Mouse (Mus musculus): Measurements from ENCODE around the gene Trim46. TPM values are rescaled to one million over a fixed set of nuclear protein-coding genes. Genes with fewer than 3 reads are reported as not detected.
"Not testable (repeated sequence)": the region's sequence is repeated elsewhere in the genome, so short reads cannot be mapped to it uniquely, and the experiment has no call there.

Gene Trim46
- total and polyA plus RNA-seq, 2 experiments from 2014 or later = 0.08 to 0.45 TPM

DNA sequence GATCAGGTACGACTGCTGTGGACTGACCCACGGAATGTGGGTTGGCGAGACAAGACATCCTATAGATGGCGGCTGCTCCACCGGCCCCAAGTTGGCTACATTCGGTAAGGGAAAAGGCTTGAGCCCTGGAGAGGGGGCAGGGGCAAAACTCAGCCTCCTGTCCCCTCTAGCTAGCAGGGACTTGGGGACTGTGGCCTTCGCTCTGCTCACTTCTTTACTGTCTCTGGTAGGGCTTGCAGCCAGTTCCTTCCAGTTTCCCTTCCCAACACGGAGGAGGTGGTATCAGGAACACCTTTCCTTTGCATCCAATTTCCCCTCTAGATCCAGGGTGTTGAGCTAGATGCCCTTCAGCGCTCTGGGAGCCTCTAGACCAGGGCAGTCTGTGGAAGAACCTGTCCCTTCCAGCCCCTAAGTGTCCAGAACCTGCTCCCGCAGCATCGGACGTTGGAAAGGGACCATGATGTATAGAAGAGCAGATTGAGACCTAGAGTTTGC, 20.7 kb downstream of the Trim46 start:
- WGBS = 75% methylated on average over 12 of the region's 12 CpGs
- Histone ChIP-seq H3K9ac (replicated peaks; ENCODE audit: low read depth, low read length) (no peak overlapping the region), H3K4me3 (ENCODE audit: low read depth, low read length) (no peak overlapping the region), H3K4me2 (ENCODE audit: low read depth, low read length) (no peak overlapping the region), H3K27ac (ENCODE audit: low read depth) (no peak overlapping the region), H3K9me3 (replicated peaks; ENCODE audit: control insufficient read depth, low read length) (no peaks in the 10 kb centered on the region), H3K36me3 (replicated peaks; ENCODE audit: control insufficient read depth, insufficient read depth, low read length) (no peaks in the 10 kb centered on the region), H3K4me1 (ENCODE audit: control insufficient read depth, insufficient read depth) (peaks cover 11% of the 10 kb centered on the region), H3K27me3 (ENCODE audit: control insufficient read depth, insufficient read depth, low read length) (peaks cover 19% of the 10 kb centered on the region; the same call in 1 of the 2 replicates)
- DNase-seq (ENCODE audit: low spot score) (no peak), ATAC-seq (ENCODE audit: insufficient read depth, low read depth) (no peak)
- TF ChIP-seq CTCF (IDR thresholded peaks at IDR 0.05; ENCODE audit: low read depth) = no peak
- TF ChIP-seq EP300 (IDR thresholded peaks at IDR 0.05; ENCODE audit: low read depth) = no peak

DNA sequence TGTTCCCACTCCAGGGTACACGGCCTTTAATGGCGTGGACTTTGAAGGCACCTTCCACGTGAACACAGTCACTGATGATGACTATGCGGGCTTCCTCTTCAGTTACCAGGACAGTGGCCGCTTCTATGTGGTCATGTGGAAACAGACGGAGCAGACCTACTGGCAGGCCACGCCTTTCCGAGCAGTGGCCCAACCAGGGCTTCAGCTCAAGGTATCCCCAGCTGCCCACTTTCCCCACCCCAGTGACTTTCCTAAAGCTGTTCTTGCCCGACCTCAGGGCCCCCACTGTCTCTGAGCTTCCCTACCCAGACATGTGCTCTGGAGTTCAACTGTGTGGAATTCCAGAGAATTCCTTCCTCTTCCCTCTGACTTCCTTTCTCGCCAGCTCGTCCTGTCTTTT, 21.3 kb downstream of the Trim46 start:
- Histone ChIP-seq H3K9me3 (replicated peaks; ENCODE audit: control insufficient read depth, low read length) (no peaks in the 10 kb centered on the region), H3K27me3 (ENCODE audit: control insufficient read depth, insufficient read depth, low read length) (peaks cover 15% of the 10 kb centered on the region; the same call in 1 of the 2 replicates), H3K4me3 (ENCODE audit: low read depth, low read length) (no peak overlapping the region), H3K9ac (replicated peaks; ENCODE audit: low read depth, low read length) (no peak overlapping the region), H3K27ac (ENCODE audit: low read depth) (no peak overlapping the region), H3K36me3 (replicated peaks; ENCODE audit: control insufficient read depth, insufficient read depth, low read length) (no peaks in the 10 kb centered on the region), H3K4me2 (ENCODE audit: low read depth, low read length) (no peak overlapping the region), H3K4me1 (ENCODE audit: control insufficient read depth, insufficient read depth) (peaks cover 11% of the 10 kb centered on the region)
- WGBS = 77% methylated on average over 11 of the region's 11 CpGs
- DNase-seq (ENCODE audit: low spot score) = no peak
- ATAC-seq (ENCODE audit: insufficient read depth, low read depth) = no peak
- TF ChIP-seq EP300 (IDR thresholded peaks at IDR 0.05; ENCODE audit: low read depth) (no peak), CTCF (IDR thresholded peaks at IDR 0.05; ENCODE audit: low read depth) (no peak)

DNA sequence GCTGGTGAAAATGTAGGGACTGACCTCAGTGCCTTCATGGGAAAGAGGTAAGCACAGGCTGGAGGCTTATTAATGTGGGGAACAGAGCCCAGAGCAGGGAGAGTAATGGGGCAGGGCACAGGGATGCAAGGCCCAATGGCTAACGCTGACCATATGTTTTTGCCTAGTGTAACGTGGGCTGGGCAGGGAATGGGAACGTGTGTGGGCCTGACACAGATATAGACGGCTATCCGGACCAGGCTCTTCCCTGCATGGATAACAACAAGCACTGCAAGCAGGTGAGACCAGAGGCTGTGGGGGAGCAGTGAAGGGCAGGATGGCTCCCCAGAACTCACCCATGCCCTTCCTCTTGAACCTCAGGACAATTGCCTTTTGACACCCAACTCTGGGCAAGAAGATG, 24.9 kb downstream of the Trim46 start:
- no peak for TF ChIP-seq CTCF (IDR thresholded peaks at IDR 0.05; ENCODE audit: low read depth)
- DNase-seq (ENCODE audit: low spot score) (no peak), ATAC-seq (ENCODE audit: insufficient read depth, low read depth) (no peak)
- WGBS = 72% methylated on average over 5 of the region's 5 CpGs
- Histone ChIP-seq H3K4me2 (ENCODE audit: low read depth, low read length) (no peak overlapping the region), H3K4me3 (ENCODE audit: low read depth, low read length) (no peak overlapping the region), H3K4me1 (ENCODE audit: control insufficient read depth, insufficient read depth) (no peaks in the 10 kb centered on the region), H3K9me3 (replicated peaks; ENCODE audit: control insufficient read depth, low read length) (no peaks in the 10 kb centered on the region), H3K27me3 (ENCODE audit: control insufficient read depth, insufficient read depth, low read length) (peaks cover 7% of the 10 kb centered on the region; the same call in 1 of the 2 replicates), H3K27ac (ENCODE audit: low read depth) (no peak overlapping the region), H3K9ac (replicated peaks; ENCODE audit: low read depth, low read length) (no peak overlapping the region), H3K36me3 (replicated peaks; ENCODE audit: control insufficient read depth, insufficient read depth, low read length) (no peaks in the 10 kb centered on the region)

DNA sequence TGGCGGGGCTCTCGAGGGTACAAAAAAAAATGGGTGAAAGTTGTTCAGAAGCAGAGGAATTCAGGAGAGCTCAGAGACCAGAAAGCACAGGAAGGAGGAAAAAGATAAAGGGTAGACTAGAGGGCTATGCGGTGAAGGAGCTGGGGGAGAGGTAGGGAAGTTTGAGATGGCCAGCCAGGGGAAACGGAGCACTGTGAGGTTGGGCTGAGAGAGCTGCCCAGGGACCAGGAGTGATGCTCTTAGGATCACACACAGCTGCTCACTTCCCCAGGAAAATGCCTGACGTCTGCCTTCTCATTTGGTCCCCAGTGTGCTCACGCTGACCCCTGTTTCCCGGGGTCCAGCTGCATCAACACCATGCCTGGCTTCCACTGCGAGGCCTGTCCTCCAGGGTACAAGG, 26.6 kb downstream of the Trim46 start:
- H3K9me3 ChIP-seq (replicated peaks; ENCODE audit: control insufficient read depth, low read length) = no peaks in the 10 kb centered on the region
- H3K36me3 ChIP-seq (replicated peaks; ENCODE audit: control insufficient read depth, insufficient read depth, low read length) = no peaks in the 10 kb centered on the region
- 22% methylated on average over 8 of the region's 8 CpGs for WGBS
- H3K27me3 ChIP-seq (ENCODE audit: control insufficient read depth, insufficient read depth, low read length) = no peaks in the 10 kb centered on the region
- ATAC-seq (ENCODE audit: insufficient read depth, low read depth) (no peak), DNase-seq (ENCODE audit: low spot score) (no peak)
- H3K4me1 ChIP-seq (ENCODE audit: control insufficient read depth, insufficient read depth) = 0 out of 2 replicates have a peak, but pooled peaks cover 4% of the 10 kb centered on the region
- H3K4me3 ChIP-seq (ENCODE audit: low read depth, low read length) = no peak overlapping the region
- no peak overlapping the region for H3K4me2 ChIP-seq (ENCODE audit: low read depth, low read length)
- TF ChIP-seq CTCF (IDR thresholded peaks at IDR 0.05; ENCODE audit: low read depth) (no peak), EP300 (IDR thresholded peaks at IDR 0.05; ENCODE audit: low read depth) (no peak)
- no peak overlapping the region for H3K27ac ChIP-seq (ENCODE audit: low read depth)
- no peak overlapping the region for H3K9ac ChIP-seq (replicated peaks; ENCODE audit: low read depth, low read length)

DNA sequence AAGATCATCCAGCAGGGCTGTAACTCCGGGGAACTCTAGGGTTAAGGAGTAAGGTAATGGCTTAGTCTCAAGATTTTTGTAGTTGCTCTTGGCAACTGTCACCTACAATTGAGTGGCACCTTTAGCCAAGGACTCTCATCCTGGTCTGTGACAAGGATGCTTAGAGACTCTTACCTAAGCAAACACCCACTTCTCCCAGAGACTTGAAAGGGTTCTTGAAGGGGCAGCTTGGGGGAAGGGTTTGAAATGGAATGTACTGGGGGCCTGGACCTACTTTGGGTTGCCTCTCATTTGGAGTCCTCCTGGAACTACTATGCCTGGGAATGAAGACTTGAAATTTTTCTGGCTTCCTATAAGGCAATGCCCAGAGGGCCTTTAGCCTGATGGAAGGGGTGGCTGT, 27.8 kb downstream of the Trim46 start:
- H3K27me3 ChIP-seq (ENCODE audit: control insufficient read depth, insufficient read depth, low read length) = no peaks in the 10 kb centered on the region
- WGBS = 79% methylated on average over 1 of the region's 1 CpGs
- no peak for DNase-seq (ENCODE audit: low spot score)
- no peak for ATAC-seq (ENCODE audit: insufficient read depth, low read depth)
- no peak overlapping the region for H3K4me2 ChIP-seq (ENCODE audit: low read depth, low read length)
- H3K9ac ChIP-seq (replicated peaks; ENCODE audit: low read depth, low read length) = no peak overlapping the region
- peaks cover 5% of the 10 kb centered on the region for H3K4me1 ChIP-seq (ENCODE audit: control insufficient read depth, insufficient read depth)
- H3K4me3 ChIP-seq (ENCODE audit: low read depth, low read length) = no peak overlapping the region
- H3K27ac ChIP-seq (ENCODE audit: low read depth) = no peak overlapping the region
- H3K36me3 ChIP-seq (replicated peaks; ENCODE audit: control insufficient read depth, insufficient read depth, low read length) = no peaks in the 10 kb centered on the region
- TF ChIP-seq EP300 (IDR thresholded peaks at IDR 0.05; ENCODE audit: low read depth) = no peak
- TF ChIP-seq CTCF (IDR thresholded peaks at IDR 0.05; ENCODE audit: low read depth) = no peak
- no peaks in the 10 kb centered on the region for H3K9me3 ChIP-seq (replicated peaks; ENCODE audit: control insufficient read depth, low read length)

DNA sequence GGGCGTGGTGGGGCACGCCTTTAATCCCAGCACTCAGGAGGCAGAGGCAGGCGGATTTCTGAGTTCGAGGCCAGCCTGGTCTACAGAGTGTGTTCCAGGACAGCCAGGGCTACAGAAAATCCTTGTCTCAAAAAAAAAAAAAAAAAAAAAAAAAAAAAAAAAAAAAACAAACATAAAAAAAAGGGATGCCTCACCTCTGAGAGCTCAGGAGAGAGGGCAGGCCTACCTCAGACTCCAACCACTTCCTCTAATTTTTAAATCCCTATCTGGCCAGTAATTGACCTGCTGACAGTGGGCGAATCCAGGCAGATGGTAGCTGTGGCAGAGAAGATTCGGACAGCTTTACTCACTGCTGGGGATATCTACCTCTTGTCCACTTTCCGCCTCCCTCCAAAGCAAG, 29.7 kb downstream of the Trim46 start:
- not testable (repeated sequence) for H3K4me2 ChIP-seq (ENCODE audit: low read depth, low read length); H3K4me3 ChIP-seq (ENCODE audit: low read depth, low read length); H3K9me3 ChIP-seq (replicated peaks; ENCODE audit: control insufficient read depth, low read length); ATAC-seq (ENCODE audit: insufficient read depth, low read depth); DNase-seq (ENCODE audit: low spot score); H3K36me3 ChIP-seq (replicated peaks; ENCODE audit: control insufficient read depth, insufficient read depth, low read length); H3K27me3 ChIP-seq (ENCODE audit: control insufficient read depth, insufficient read depth, low read length); H3K9ac ChIP-seq (replicated peaks; ENCODE audit: low read depth, low read length); H3K27ac ChIP-seq (ENCODE audit: low read depth)
- peaks cover 11% of the 10 kb centered on the region for H3K4me1 ChIP-seq (ENCODE audit: control insufficient read depth, insufficient read depth)
- 68% methylated on average over 7 of the region's 7 CpGs for WGBS

Measured in heart, postnatal 0 days (tissue).